Mouse (Mus musculus): Measurements from ENCODE around the gene Osbpl5.

DNA sequence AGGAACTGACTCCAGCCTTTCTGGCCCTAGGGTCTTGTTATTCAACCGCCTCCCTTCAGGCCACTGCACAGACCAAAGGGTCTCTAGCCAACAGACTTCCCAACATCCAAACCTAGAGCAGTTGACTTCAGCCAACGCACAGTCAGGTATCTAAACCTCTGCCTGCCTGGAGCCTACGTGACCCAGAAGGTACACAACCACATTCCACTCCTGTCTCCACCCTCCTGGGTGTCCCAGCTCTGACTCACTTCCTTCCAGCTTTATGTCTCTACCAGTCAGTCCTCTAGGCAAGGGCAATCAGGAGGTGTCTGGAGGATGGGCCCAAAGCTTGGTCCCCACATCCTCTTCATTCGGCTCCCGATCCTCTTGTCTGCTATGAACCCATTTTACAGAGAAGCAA, 65.6 kb downstream of the Osbpl5 start:
- TF ChIP-seq EP300 (IDR thresholded peaks at IDR 0.05; ENCODE audit: low read depth) (no peak), CTCF (IDR thresholded peaks at IDR 0.05; ENCODE audit: low read depth) (no peak)

Data from liver, embryonic 14.5 days (tissue).